Comparison of ENCODE assay signal across 22 mouse cellular contexts in genomic region chr19:41723337-41723736, GRCm38 (mm10). TPM values are rescaled to one million over a fixed set of nuclear protein-coding genes. Genes with fewer than 3 reads are reported as not detected.
DNase-seq lines count a peak whose midpoint lies in the region; ATAC-seq lines count a peak whose summit lies in the region.
"Had no signal": no experiment of that assay in that cellular context is flagged by ENCODE, and none has a peak within 500 bp of the region (broad histone marks: within the 10 kb centered on the region; RNA-seq: fewer than 3 reads in every experiment).

No protein-coding gene starts in this region.

- ATAC-seq in kidney, embryonic 14.5 days (ENCODE audit: low FRiP score, low TSS enrichment): peak; percentile 44
- ATAC-seq in midbrain, embryonic 15.5 days (replicated peaks): no peak
- ATAC-seq in midbrain, embryonic 13.5 days: no peak
- ATAC-seq: forebrain, embryonic 16.5 days; inflammation-experienced regulatory T-cells, adult 6 months had no signal

- no peak overlapping the region for H3K4me3 ChIP-seq in kidney, embryonic 14.5 days (ENCODE audit: low read length)
- H3K4me3 ChIP-seq in midbrain, embryonic 15.5 days: no peak overlapping the region
- no peak overlapping the region for H3K4me3 ChIP-seq in midbrain, embryonic 13.5 days (replicated peaks)
- H3K4me3 ChIP-seq: embryonic facial prominence, embryonic 13.5 days; forebrain, embryonic 12.5 days; gastrocnemius, adult 2 months; heart, embryonic 13.5 days; hindbrain, embryonic 15.5 days had no signal

- H3K27ac ChIP-seq in kidney, embryonic 14.5 days (ENCODE audit: low read depth, low read length): no peak overlapping the region
- 0 out of 2 replicates have a peak overlapping the region, but pooled peaks have one; percentile 16 for H3K27ac ChIP-seq in midbrain, embryonic 15.5 days
- H3K27ac ChIP-seq in midbrain, embryonic 13.5 days: no peak overlapping the region
- H3K27ac ChIP-seq: embryonic facial prominence, embryonic 13.5 days; forebrain, embryonic 12.5 days; gastrocnemius, adult 2 months; heart, embryonic 13.5 days had no signal

- no peak overlapping the region for H3K4me2 ChIP-seq in kidney, embryonic 14.5 days (replicated peaks; ENCODE audit: low read depth, low read length)
- H3K4me2 ChIP-seq in midbrain, embryonic 15.5 days: no peak overlapping the region
- H3K4me2 ChIP-seq in midbrain, embryonic 13.5 days (replicated peaks): no peak overlapping the region
- H3K4me2 ChIP-seq: embryonic facial prominence, embryonic 13.5 days; forebrain, embryonic 12.5 days; heart, embryonic 13.5 days; hindbrain, embryonic 15.5 days had no signal

- H3K4me1 ChIP-seq in kidney, embryonic 14.5 days (ENCODE audit: control insufficient read depth, insufficient read depth, low read length): peaks cover 6% of the 10 kb centered on the region; the same call in 1 of the 2 replicates
- H3K4me1 ChIP-seq in midbrain, embryonic 15.5 days: peaks cover 19% of the 10 kb centered on the region
- H3K4me1 ChIP-seq in midbrain, embryonic 13.5 days (replicated peaks): peaks cover 29% of the 10 kb centered on the region

- H3K9me3 ChIP-seq in kidney, embryonic 14.5 days (ENCODE audit: control insufficient read depth, low read length): no peaks in the 10 kb centered on the region
- H3K9me3 ChIP-seq in midbrain, embryonic 15.5 days: no peaks in the 10 kb centered on the region
- no peaks in the 10 kb centered on the region for H3K9me3 ChIP-seq in midbrain, embryonic 13.5 days
- H3K9me3 ChIP-seq: embryonic facial prominence, embryonic 13.5 days; forebrain, embryonic 12.5 days; heart, embryonic 13.5 days; hindbrain, embryonic 15.5 days had no signal

- no peak overlapping the region for H3K9ac ChIP-seq in kidney, embryonic 14.5 days (ENCODE audit: low read depth, low read length)
- H3K9ac ChIP-seq in midbrain, embryonic 15.5 days: no peak overlapping the region
- no peak overlapping the region for H3K9ac ChIP-seq in midbrain, embryonic 13.5 days (replicated peaks)
- H3K9ac ChIP-seq: embryonic facial prominence, embryonic 13.5 days; forebrain, embryonic 12.5 days; heart, embryonic 13.5 days; hindbrain, embryonic 15.5 days had no signal

- H3K36me3 ChIP-seq in kidney, embryonic 14.5 days (ENCODE audit: control insufficient read depth, insufficient read depth, low read length): no peaks in the 10 kb centered on the region
- no peaks in the 10 kb centered on the region for H3K36me3 ChIP-seq in midbrain, embryonic 15.5 days (replicated peaks)
- peaks cover 18% of the 10 kb centered on the region for H3K36me3 ChIP-seq in midbrain, embryonic 13.5 days
- H3K36me3 ChIP-seq: embryonic facial prominence, embryonic 13.5 days; forebrain, embryonic 12.5 days; heart, embryonic 13.5 days; hindbrain, embryonic 15.5 days had no signal

- peak; percentile 21 for DNase-seq in embryo, embryonic 9.5 days (ENCODE audit: extremely low spot score)
- DNase-seq in embryo, embryonic 11 days: no peak
- DNase-seq in kidney, postnatal 25 days: no peak
- no peak for DNase-seq in frontal cortex, postnatal 25 days (ENCODE audit: low spot score in 2 of 2)
- DNase-seq: adrenal gland, postnatal 14 days; cerebellum, adult 11-12 months; cerebellum, adult 9-10 months; cerebellum, postnatal 25 days; gastrocnemius, adult 2 months; gastrocnemius, postnatal 25 days; heart, postnatal 36 days had no signal

- no peaks in the 10 kb centered on the region for H3K27me3 ChIP-seq in kidney, embryonic 14.5 days (ENCODE audit: control insufficient read depth, insufficient read depth, low read length)
- no peaks in the 10 kb centered on the region for H3K27me3 ChIP-seq in midbrain, embryonic 15.5 days (replicated peaks)
- H3K27me3 ChIP-seq in midbrain, embryonic 13.5 days: 0 out of 2 replicates have a peak, but pooled peaks cover 5% of the 10 kb centered on the region
- H3K27me3 ChIP-seq: embryonic facial prominence, embryonic 13.5 days; hindbrain, embryonic 15.5 days had no signal

- WGBS in kidney, embryonic 14.5 days: 6% methylated on average over 2 of the region's 2 CpGs
- WGBS in midbrain, embryonic 15.5 days: 31% methylated on average over 2 of the region's 2 CpGs
- WGBS in midbrain, embryonic 13.5 days: 48% methylated on average over 2 of the region's 2 CpGs

RNA-seq across cellular contexts. Expression of gene Slit1, which starts 20.1 kb away (rescaled TPM):
- 4.7 and 6.0 TPM in 2 replicates for polyA plus RNA-seq in kidney, embryonic 14.5 days (2014; fragmentation: Nextera tagmentation; extraction: Ambion mirVana)
- 23.9 and 26.7 TPM in 2 replicates for polyA plus RNA-seq in midbrain, embryonic 15.5 days (2015; fragmentation: Nextera tagmentation; extraction: Ambion mirVana)
- 13.2 and 23.8 TPM in 2 replicates for polyA plus RNA-seq in midbrain, embryonic 13.5 days (2015; fragmentation: Nextera tagmentation; extraction: Ambion mirVana)
- polyA plus RNA-seq: C2C12; heart, postnatal 0 days; inflammation-experienced regulatory T-cells, adult 6 months had no signal
